Mouse (Mus musculus): Measurements from ENCODE around the gene Hcfc1r1. TPM values are rescaled to one million over a fixed set of nuclear protein-coding genes. Genes with fewer than 3 reads are reported as not detected.

The Hcfc1r1 gene
- total and polyA plus RNA-seq, 3 experiments = 6.0 to 26.5 (median 8.9) TPM

GRCm38 (mm10) chr17:23651363-23651762, 22.0 kb upstream of the Hcfc1r1 start:
- Histone ChIP-seq H3K9ac (ENCODE audit: insufficient read depth, low read depth) (no peak overlapping the region), H3K27me3 (replicated peaks) (peaks cover 69% of the 10 kb centered on the region), H3K36me3 (replicated peaks in 1 of 2; ENCODE audit: control insufficient read depth in 1 of 2, insufficient read depth in 1 of 2, low read length in 1 of 2) (no peaks in the 10 kb centered on the region), H3K4me2 (ENCODE audit: insufficient read depth, low read depth, poor library complexity, severe bottlenecking) (no peak overlapping the region), H3K4me3 (replicated peaks in 1 of 3; ENCODE audit: low read depth in 2 of 3, low read length in 2 of 3, poor library complexity in 1 of 3) (no peak overlapping the region), H3K27ac (ENCODE audit: insufficient read depth, low read depth) (no peak overlapping the region), H3K79me2 (replicated peaks; ENCODE audit: control insufficient read depth, extremely low read depth, insufficient read depth, poor library complexity, severe bottlenecking) (no peaks in the 10 kb centered on the region), H3K9me3 (replicated peaks; ENCODE audit: low read length) (no peaks in the 10 kb centered on the region), H3K4me1 (ENCODE audit: control insufficient read depth in 1 of 2, insufficient read depth in 2 of 2) (peaks cover 0 to 6% of the 10 kb centered on the region in 2 experiments; a peak in 2 of 4 replicates)
- dilution Hi-C loops (cut with MboI; ENCODE audit: extremely low pct_ligation_motif_present, extremely low pct_unique_long_range_greater_than_20kb, low sequenced_read_pairs) = no loop called here
- TF ChIP-seq MYC (IDR thresholded peaks at IDR 0.05; ENCODE audit: low read depth, low read length) (no peak), EP300 (IDR thresholded peaks at IDR 0.05; ENCODE audit: low read length) (no peak), MAFK (IDR thresholded peaks at IDR 0.05; ENCODE audit: insufficient replicate concordance, low read length) (no peak), IRF4 (IDR thresholded peaks at IDR 0.05; ENCODE audit: low read depth, low read length) (no peak), TBP (conservative IDR thresholded peaks at IDR 0.05; ENCODE audit: low read depth, low read length) (no peak), ZMIZ1 (IDR thresholded peaks at IDR 0.05; ENCODE audit: low read depth, low read length) (no peak), E2F4 (IDR thresholded peaks at IDR 0.05; ENCODE audit: insufficient replicate concordance, low read depth, low read length) (no peak), MAX (IDR thresholded peaks at IDR 0.05; ENCODE audit: low read length) (no peak), GABPA (IDR thresholded peaks at IDR 0.05; ENCODE audit: insufficient replicate concordance, low read depth, low read length) (no peak), NELFE (IDR thresholded peaks at IDR 0.05; ENCODE audit: low read depth, low read length) (no peak), UBTF (IDR thresholded peaks at IDR 0.05; ENCODE audit: low read depth, low read length) (no peak), BHLHE40 (IDR thresholded peaks at IDR 0.05; ENCODE audit: low read depth, low read length) (no peak), CHD1 (IDR thresholded peaks at IDR 0.05; ENCODE audit: low read depth, low read length) (no peak), ZC3H11A (IDR thresholded peaks at IDR 0.05; ENCODE audit: low read depth, low read length) (no peak), RAD21 (IDR thresholded peaks at IDR 0.05; ENCODE audit: low read depth, low read length) (no peak)
- in situ Hi-C loops (cut with MboI; ENCODE audit: low pct_ligation_motif_present, low pct_unique_long_range_greater_than_20kb, low sequenced_read_pairs) = no loop called here
- DNase-seq (ENCODE audit: extremely low read depth) = no peak

DNA sequence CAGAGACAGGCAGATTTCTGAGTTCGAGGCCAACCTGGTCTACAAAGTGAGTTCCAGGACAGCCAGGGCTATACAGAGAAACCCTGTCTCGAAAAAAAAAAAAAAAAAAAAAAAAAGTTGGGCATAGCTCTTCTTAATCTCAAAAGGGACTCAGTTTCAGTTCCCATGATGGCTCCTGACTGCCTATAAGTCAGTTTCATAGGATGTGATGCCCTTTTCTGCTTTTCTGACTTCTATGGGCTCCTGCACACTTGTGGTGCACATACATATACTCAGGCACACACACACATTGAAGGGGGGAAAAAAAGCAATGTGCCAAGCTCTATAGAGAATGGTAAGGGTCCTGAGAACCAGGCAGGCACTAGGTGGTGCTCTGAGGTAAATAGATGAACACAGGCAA, 20.1 kb upstream of the Hcfc1r1 start:
- Histone ChIP-seq H3K4me2 (ENCODE audit: insufficient read depth, low read depth, poor library complexity, severe bottlenecking) (no peak overlapping the region), H3K4me1 (ENCODE audit: control insufficient read depth in 1 of 2, insufficient read depth in 2 of 2) (peaks cover 0 to 6% of the 10 kb centered on the region in 2 experiments; a peak in 2 of 4 replicates), H3K36me3 (replicated peaks in 1 of 2; ENCODE audit: control insufficient read depth in 1 of 2, insufficient read depth in 1 of 2, low read length in 1 of 2) (no peaks in the 10 kb centered on the region), H3K9ac (ENCODE audit: insufficient read depth, low read depth) (no peak overlapping the region), H3K27ac (ENCODE audit: insufficient read depth, low read depth) (no peak overlapping the region), H3K4me3 (replicated peaks in 1 of 3; ENCODE audit: low read depth in 2 of 3, low read length in 2 of 3, poor library complexity in 1 of 3) (no peak overlapping the region), H3K79me2 (replicated peaks; ENCODE audit: control insufficient read depth, extremely low read depth, insufficient read depth, poor library complexity, severe bottlenecking) (no peaks in the 10 kb centered on the region), H3K27me3 (replicated peaks) (peaks cover 68% of the 10 kb centered on the region), H3K9me3 (replicated peaks; ENCODE audit: low read length) (peaks cover under 1% of the 10 kb centered on the region)
- in situ Hi-C loops (cut with MboI; ENCODE audit: low pct_ligation_motif_present, low pct_unique_long_range_greater_than_20kb, low sequenced_read_pairs) = no loop called here
- DNase-seq (ENCODE audit: extremely low read depth) = no peak
- TF ChIP-seq RCOR1 (conservative IDR thresholded peaks at IDR 0.05; ENCODE audit: low read depth, low read length) (no peak), CHD2 (IDR thresholded peaks at IDR 0.05; ENCODE audit: low read length) (no peak), USF1 (IDR thresholded peaks at IDR 0.05; ENCODE audit: low read depth, low read length) (no peak), ZKSCAN1 (IDR thresholded peaks at IDR 0.05; ENCODE audit: borderline replicate concordance, low read depth, low read length) (no peak), ZNF384 (IDR thresholded peaks at IDR 0.05; ENCODE audit: low read depth, low read length) (peak; percentile 38; the same call in 1 of the 2 replicates), TCF12 (IDR thresholded peaks at IDR 0.05; ENCODE audit: low read depth, low read length) (no peak), MAZ (IDR thresholded peaks at IDR 0.05; ENCODE audit: low read depth, low read length) (no peak), SIN3A (IDR thresholded peaks at IDR 0.05; ENCODE audit: low read length) (no peak), SMC3 (IDR thresholded peaks at IDR 0.05; ENCODE audit: low read depth, low read length) (peak; percentile 12; the same call in 1 of the 2 replicates), RAD21 (IDR thresholded peaks at IDR 0.05; ENCODE audit: low read depth, low read length) (peak; percentile 19), CTCF (conservative IDR thresholded peaks at IDR 0.05 in 1 of 2, IDR thresholded peaks at IDR 0.05 in 1 of 2; ENCODE audit: low read depth in 2 of 2, low read length in 2 of 2) (peak in 1 of 2 experiments; percentile 40; a peak in 2 of 4 replicates), JUN (IDR thresholded peaks at IDR 0.05; ENCODE audit: insufficient read depth, low read depth, low read length) (no peak), NELFE (IDR thresholded peaks at IDR 0.05; ENCODE audit: low read depth, low read length) (no peak)
- dilution Hi-C loops (cut with MboI; ENCODE audit: extremely low pct_ligation_motif_present, extremely low pct_unique_long_range_greater_than_20kb, low sequenced_read_pairs) = no loop called here

Measured in CH12.LX (cell line).